Mouse (Mus musculus) intestine, embryonic 15.5 days (tissue): Measurements from ENCODE around the gene Cttn. TPM values are rescaled to one million over a fixed set of nuclear protein-coding genes. Genes with fewer than 3 reads are reported as not detected.
A peak's percentile ranks its signal among the peaks of the same experiment; 100 is the strongest.

Experiments
- ATAC-seq: fragments of 200-750 bp; cut with Nextera tagmentation; 2 replicates; pipeline ENCODE4 v1.8.0; 2017; ENCODE audit warnings: moderate TSS enrichment, moderate library complexity
- H3K27ac ChIP-seq: fragments of 300-500 bp; sonication (generic); 2 replicates; pipeline ENCODE4 v1.5.1; 2015; ENCODE audit warnings: mild to moderate bottlenecking, inconsistent platforms
- H3K27me3 ChIP-seq: fragments of 300-500 bp; sonication (generic); replicated peaks from 2 replicates; pipeline ENCODE4 v1.6.1; 2015; ENCODE audit warnings: inconsistent platforms
- H3K36me3 ChIP-seq: fragments of 300-500 bp; sonication (generic); 2 replicates; pipeline ENCODE4 v1.6.1; 2015; ENCODE audit warnings: inconsistent platforms
- H3K4me1 ChIP-seq: fragments of 300-500 bp; sonication (generic); replicated peaks from 2 replicates; pipeline ENCODE4 v1.6.1; 2015; ENCODE audit warnings: inconsistent platforms
- H3K4me2 ChIP-seq: fragments of 300-500 bp; sonication (generic); replicated peaks from 2 replicates; pipeline ENCODE4 v1.6.1; 2015; ENCODE audit warnings: mild to moderate bottlenecking, inconsistent platforms
- H3K4me3 ChIP-seq: fragments of 300-500 bp; sonication (generic); replicated peaks from 2 replicates; pipeline ENCODE4 v1.5.1; 2015; ENCODE audit warnings: inconsistent platforms
- H3K9ac ChIP-seq: fragments of 300-500 bp; sonication (generic); 2 replicates; pipeline ENCODE4 v1.6.1; 2015; ENCODE audit warnings: inconsistent platforms
- H3K9me3 ChIP-seq: fragments of 300-500 bp; sonication (generic); 2 replicates; pipeline ENCODE4 v1.6.1; 2016; ENCODE audit warnings: inconsistent platforms
- WGBS: fragments of 180-500 bp; shearing (Covaris S2); methylation state at CpG from one replicate; pipeline ENCODE4 v1.1.7; 2015; 5-methylcytosine and 5-hydroxymethylcytosine counted together
- polyA plus RNA-seq: library from polyadenylated mRNA; unstranded; fragments of >200 nt; fragmentation: Nextera tagmentation; extraction: Ambion mirVana; gene quantifications from 2 replicates; pipeline ENCODE4 v1.2.1, GENCODE M21; 2015

Gene Cttn
- 139 and 146 TPM in 2 replicates for polyA plus RNA-seq

- peak within 1 kb of the TSS; percentile 79 for H3K27ac ChIP-seq
- under 1% methylated on average over 29 of the region's 30 CpGs for WGBS
- peak within 1 kb of the TSS; percentile 82 for H3K4me3 ChIP-seq
- H3K9me3 ChIP-seq = no peaks in the 10 kb centered on the region
- peaks cover 3% of the 10 kb centered on the region; the same call in 1 of the 2 replicates for H3K36me3 ChIP-seq
- peak within 1 kb of the TSS; percentile 79 for H3K4me2 ChIP-seq
- ATAC-seq = peak; percentile 95
- H3K9ac ChIP-seq = peak within 1 kb of the TSS; percentile 90
- H3K27me3 ChIP-seq = no peaks in the 10 kb centered on the region
- peaks cover 17% of the 10 kb centered on the region for H3K4me1 ChIP-seq
Measured at GRCm38 (mm10) chr7:144470545-144471059, at the start of gene Cttn. TSS of gene Cttn (minus strand) at chr7:144471009.

GRCm38 (mm10) chr7:144519852-144520251, 49.0 kb upstream of the Cttn start:
- H3K27ac ChIP-seq = no peak overlapping the region
- H3K4me2 ChIP-seq = no peak overlapping the region
- 94% methylated on average over 5 of the region's 5 CpGs for WGBS
- no peaks in the 10 kb centered on the region for H3K9me3 ChIP-seq
- H3K9ac ChIP-seq = no peak overlapping the region
- H3K4me1 ChIP-seq = no peaks in the 10 kb centered on the region
- peaks cover 15% of the 10 kb centered on the region; the same call in 1 of the 2 replicates for H3K36me3 ChIP-seq
- H3K27me3 ChIP-seq = no peaks in the 10 kb centered on the region
- H3K4me3 ChIP-seq = no peak overlapping the region
- no peak for ATAC-seq

GRCm38 (mm10) chr7:144516711-144517110, 45.9 kb upstream of the Cttn start:
- Histone ChIP-seq H3K9me3 (no peaks in the 10 kb centered on the region), H3K4me1 (no peaks in the 10 kb centered on the region), H3K9ac (no peak overlapping the region), H3K4me2 (no peak overlapping the region), H3K4me3 (no peak overlapping the region), H3K36me3 (peaks cover 37% of the 10 kb centered on the region), H3K27me3 (no peaks in the 10 kb centered on the region), H3K27ac (no peak overlapping the region)
- 89% methylated on average over 5 of the region's 5 CpGs for WGBS
- no peak for ATAC-seq

- H3K27ac ChIP-seq = no peak overlapping the region
- no peak overlapping the region for H3K4me3 ChIP-seq
- H3K36me3 ChIP-seq = peaks cover 40% of the 10 kb centered on the region
- no peaks in the 10 kb centered on the region for H3K27me3 ChIP-seq
- H3K9ac ChIP-seq = no peak overlapping the region
- no peaks in the 10 kb centered on the region for H3K4me1 ChIP-seq
- ATAC-seq = no peak
- no peaks in the 10 kb centered on the region for H3K9me3 ChIP-seq
- H3K4me2 ChIP-seq = no peak overlapping the region
- WGBS = 91% methylated on average over 4 of the region's 4 CpGs
Measured at GRCm38 (mm10) chr7:144509090-144509489, 38.3 kb upstream of the Cttn start.

GRCm38 (mm10) chr7:144506807-144507206, 36.0 kb upstream of the Cttn start:
- no peak for ATAC-seq
- Histone ChIP-seq H3K27me3 (no peaks in the 10 kb centered on the region), H3K27ac (no peak overlapping the region), H3K4me1 (no peaks in the 10 kb centered on the region), H3K9ac (no peak overlapping the region), H3K36me3 (peaks cover 35% of the 10 kb centered on the region), H3K4me3 (no peak overlapping the region), H3K4me2 (no peak overlapping the region), H3K9me3 (no peaks in the 10 kb centered on the region)
- WGBS = 85% methylated on average over 1 of the region's 1 CpGs

GRCm38 (mm10) chr7:144503959-144504358, 33.1 kb upstream of the Cttn start:
- Histone ChIP-seq H3K27ac (no peak overlapping the region), H3K9ac (no peak overlapping the region), H3K27me3 (no peaks in the 10 kb centered on the region), H3K4me2 (no peak overlapping the region), H3K9me3 (no peaks in the 10 kb centered on the region), H3K36me3 (peaks cover 38% of the 10 kb centered on the region), H3K4me3 (no peak overlapping the region), H3K4me1 (no peaks in the 10 kb centered on the region)
- 81% methylated on average over 4 of the region's 4 CpGs for WGBS
- no peak for ATAC-seq

- no peak overlapping the region for H3K27ac ChIP-seq
- H3K27me3 ChIP-seq = no peaks in the 10 kb centered on the region
- H3K4me3 ChIP-seq = no peak overlapping the region
- no peak for ATAC-seq
- no peaks in the 10 kb centered on the region for H3K9me3 ChIP-seq
- WGBS = 80% methylated on average over 1 of the region's 1 CpGs
- H3K4me2 ChIP-seq = no peak overlapping the region
- H3K9ac ChIP-seq = no peak overlapping the region
- H3K4me1 ChIP-seq = no peaks in the 10 kb centered on the region
- H3K36me3 ChIP-seq = peaks cover 50% of the 10 kb centered on the region
Measured at GRCm38 (mm10) chr7:144492931-144493330, 22.1 kb upstream of the Cttn start.

- Histone ChIP-seq H3K4me3 (no peak overlapping the region), H3K4me1 (no peaks in the 10 kb centered on the region), H3K36me3 (peaks cover 39% of the 10 kb centered on the region), H3K4me2 (no peak overlapping the region), H3K9ac (no peak overlapping the region), H3K27me3 (no peaks in the 10 kb centered on the region), H3K9me3 (no peaks in the 10 kb centered on the region), H3K27ac (no peak overlapping the region)
- no peak for ATAC-seq
- 86% methylated on average over 8 of the region's 8 CpGs for WGBS
Measured at GRCm38 (mm10) chr7:144490201-144490873, 19.5 kb upstream of the Cttn start.

GRCm38 (mm10) chr7:144489067-144489774, 18.4 kb upstream of the Cttn start:
- Histone ChIP-seq H3K27ac (no peak overlapping the region), H3K4me2 (no peak overlapping the region), H3K36me3 (peaks cover 47% of the 10 kb centered on the region), H3K4me3 (no peak overlapping the region), H3K9me3 (no peaks in the 10 kb centered on the region), H3K4me1 (no peaks in the 10 kb centered on the region), H3K9ac (no peak overlapping the region), H3K27me3 (no peaks in the 10 kb centered on the region)
- WGBS = 75% methylated on average over 6 of the region's 6 CpGs
- 0 out of 2 replicates have a peak, but pooled peaks have one; percentile 41 for ATAC-seq

GRCm38 (mm10) chr7:144480314-144480713, 9.5 kb upstream of the Cttn start:
- H3K4me1 ChIP-seq = no peaks in the 10 kb centered on the region
- H3K27ac ChIP-seq = no peak overlapping the region
- H3K9me3 ChIP-seq = no peaks in the 10 kb centered on the region
- H3K4me3 ChIP-seq = no peak overlapping the region
- H3K36me3 ChIP-seq = peaks cover 35% of the 10 kb centered on the region
- no peak for ATAC-seq
- no peaks in the 10 kb centered on the region for H3K27me3 ChIP-seq
- no peak overlapping the region for H3K9ac ChIP-seq
- H3K4me2 ChIP-seq = no peak overlapping the region

GRCm38 (mm10) chr7:144479569-144479968, 8.8 kb upstream of the Cttn start:
- ATAC-seq = no peak

GRCm38 (mm10) chr7:144475741-144476140, 4.9 kb upstream of the Cttn start:
- Histone ChIP-seq H3K9ac (no peak overlapping the region), H3K4me2 (no peak overlapping the region), H3K4me3 (no peak overlapping the region), H3K9me3 (no peaks in the 10 kb centered on the region), H3K27me3 (no peaks in the 10 kb centered on the region), H3K4me1 (no peaks in the 10 kb centered on the region), H3K27ac (no peak overlapping the region), H3K36me3 (peaks cover 10% of the 10 kb centered on the region; the same call in 1 of the 2 replicates)
- ATAC-seq = no peak
- WGBS = 90% methylated on average over 3 of the region's 3 CpGs

More at GRCm38 (mm10) chr7:144479569-144479968, 8.8 kb upstream of the Cttn start:
- WGBS = 96% methylated on average over 1 of the region's 1 CpGs
- Histone ChIP-seq H3K9ac (no peak overlapping the region), H3K27me3 (no peaks in the 10 kb centered on the region), H3K4me1 (no peaks in the 10 kb centered on the region), H3K36me3 (peaks cover 30% of the 10 kb centered on the region), H3K4me3 (no peak overlapping the region), H3K27ac (no peak overlapping the region), H3K9me3 (no peaks in the 10 kb centered on the region), H3K4me2 (no peak overlapping the region)
